Mouse (Mus musculus) retina, postnatal 7 days (tissue): Measurements from ENCODE around the gene Olfr777.
"Not testable (repeated sequence)": the region's sequence is repeated elsewhere in the genome, so short reads cannot be mapped to it uniquely, and the experiment has no call there.

Experiments
- DNase-seq: peaks from one replicate; pipeline ENCODE4 v3.0.0-alpha.2; 2012; ENCODE audit warnings: low read depth, low spot score

Olfr777 gene

DNA sequence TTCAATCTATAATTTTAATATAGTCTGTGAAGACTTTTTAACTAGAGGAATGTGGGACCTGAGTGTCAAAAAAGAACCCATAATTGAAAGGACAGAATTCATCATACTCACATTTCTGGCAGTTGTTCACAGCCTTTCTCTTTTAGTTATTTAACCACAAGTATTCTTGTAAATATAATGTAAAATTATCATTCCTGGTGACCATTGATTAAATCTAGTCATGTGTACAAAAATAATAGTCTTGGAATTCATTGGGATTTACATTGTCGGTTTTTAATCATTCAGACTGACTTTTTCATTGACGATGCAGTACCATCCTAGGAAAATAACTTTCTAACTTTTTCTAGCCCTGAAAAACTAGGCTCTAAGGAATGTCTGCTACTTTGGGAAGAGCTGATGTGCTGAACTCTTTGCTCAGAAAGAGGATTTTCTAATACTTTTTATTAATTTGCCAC lies at the start of gene Olfr777:
Olfr777 (minus strand) TSS at position 405 of the 455 bp plus-strand sequence.
- DNase-seq = no peak

DNA sequence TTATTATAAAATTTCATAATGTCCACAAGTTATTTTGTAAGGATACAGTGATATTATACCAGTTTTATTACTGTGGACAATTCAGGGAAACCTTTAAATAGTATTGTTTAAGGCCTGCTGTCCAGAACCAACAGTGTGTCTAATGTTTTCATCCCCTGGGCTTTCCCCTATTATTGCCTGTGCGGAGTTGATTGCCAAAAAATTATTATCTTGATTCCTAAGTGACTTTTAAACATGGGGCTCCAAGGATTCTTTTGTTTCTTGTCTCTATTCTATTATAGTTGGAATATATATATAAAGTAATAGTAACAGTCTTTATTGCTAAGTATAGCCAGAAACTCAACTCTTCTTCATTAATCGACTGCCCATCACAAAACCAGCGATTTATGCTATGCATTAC lies 46.5 kb upstream of the Olfr777 start, which contains the start of gene Olfr780:
Olfr780 (plus strand) TSS at position 301 of the 400 bp plus-strand sequence.
- no peak for DNase-seq

DNA sequence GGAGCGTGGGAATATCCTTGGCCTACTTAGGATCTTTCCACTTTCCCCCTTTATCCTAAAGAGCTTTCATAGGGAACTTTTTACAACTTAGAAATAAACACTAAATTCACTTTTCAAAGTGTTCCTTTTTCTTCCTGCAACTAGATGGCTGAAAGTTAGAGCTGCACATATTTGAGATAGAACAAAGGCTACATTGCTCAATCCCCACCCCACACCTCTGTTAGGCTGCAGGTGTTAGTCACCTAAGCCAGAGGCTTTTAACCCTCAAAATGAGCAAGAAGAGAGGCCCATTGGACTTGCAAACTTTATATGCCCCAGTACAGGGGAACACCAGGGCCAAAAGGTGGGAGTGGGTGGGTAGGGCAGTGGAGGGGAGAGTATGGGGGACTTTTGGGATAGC lies 42.2 kb upstream of the Olfr777 start:
- not testable (repeated sequence) for DNase-seq

DNA sequence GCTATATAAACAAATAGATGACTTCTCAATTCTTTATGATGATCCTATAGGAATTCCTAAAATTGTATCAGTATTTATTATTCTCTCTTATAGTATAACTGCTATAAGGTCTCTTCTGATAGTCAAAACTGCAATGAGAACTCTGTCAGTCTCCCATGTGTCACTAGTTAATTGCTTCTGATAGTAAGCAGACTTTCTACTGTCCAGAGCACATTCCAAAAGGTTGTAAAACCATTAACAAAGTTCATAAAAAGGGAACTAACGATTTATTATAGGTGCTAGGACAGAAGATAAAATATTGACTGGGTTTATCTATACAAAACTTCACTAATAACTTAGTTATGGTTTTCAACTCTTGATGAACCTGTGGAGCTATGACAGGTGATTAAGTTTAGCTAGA lies 41.7 kb upstream of the Olfr777 start:
- not testable (repeated sequence) for DNase-seq

DNA sequence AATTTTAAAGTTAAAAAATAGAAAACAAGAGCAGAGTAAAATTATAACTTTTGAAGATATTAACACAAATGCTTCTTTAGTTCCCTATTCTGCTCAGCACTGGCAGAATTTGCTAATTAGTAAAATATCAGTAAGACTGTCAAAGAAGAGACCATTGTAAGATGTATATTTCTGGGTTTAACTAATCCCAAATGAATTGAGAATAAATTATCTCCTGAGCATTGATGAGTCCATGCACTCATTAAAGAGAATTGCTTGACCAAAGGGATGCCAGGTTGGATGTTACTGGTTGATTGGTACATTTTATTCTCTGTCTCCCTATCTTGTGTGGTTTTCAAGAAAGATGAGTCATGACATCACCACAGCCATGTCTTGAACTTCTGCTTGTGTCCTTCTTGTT lies 12.5 kb downstream of the Olfr777 start, which contains the start of gene Olfr776:
Olfr776 (plus strand) TSS at position 301 of the 400 bp plus-strand sequence.
- no peak for DNase-seq

DNA sequence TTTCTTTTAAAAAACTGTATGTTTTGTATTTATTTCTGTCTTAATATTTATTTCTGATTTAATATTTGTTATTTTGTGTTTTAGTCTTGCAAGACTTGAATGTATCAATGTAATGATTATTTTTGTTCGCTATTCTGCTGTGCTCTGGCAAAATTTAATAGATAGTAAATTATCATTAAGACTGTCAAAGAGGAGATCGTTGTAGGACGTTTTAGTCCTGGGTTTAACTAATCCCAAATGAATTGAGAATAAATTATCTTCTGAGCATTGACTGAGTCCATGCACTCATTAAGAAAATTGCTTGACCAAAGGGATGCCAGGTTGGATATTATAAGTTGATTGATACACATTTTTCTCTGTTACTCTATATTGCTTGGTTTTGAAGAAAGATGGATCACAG lies 23.2 kb downstream of the Olfr777 start, which contains the start of gene Olfr775:
Olfr775 (plus strand) TSS at position 301 of the 400 bp plus-strand sequence.
- DNase-seq = no peak

DNA sequence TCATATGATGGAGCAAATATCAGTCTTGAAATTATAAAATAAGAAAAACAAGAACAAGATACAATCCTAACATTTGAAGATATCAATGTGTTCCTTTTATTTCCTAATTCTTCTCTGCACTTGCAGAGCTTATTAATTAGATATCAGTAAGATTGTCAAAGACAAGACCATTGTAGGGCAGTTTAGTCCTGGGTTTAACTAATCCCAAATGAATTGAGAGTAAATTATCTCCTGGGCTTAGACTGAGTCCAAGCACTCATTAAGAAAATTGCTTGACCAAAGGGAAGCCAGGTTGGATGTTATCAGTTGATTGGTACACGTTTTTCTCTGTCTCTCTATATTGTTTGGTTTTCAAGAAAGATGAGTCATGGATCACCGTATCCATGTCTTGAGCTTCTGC lies 35.4 kb downstream of the Olfr777 start, which contains the start of gene Olfr774:
Olfr774 (plus strand) TSS at position 301 of the 400 bp plus-strand sequence.
- no peak for DNase-seq

DNA sequence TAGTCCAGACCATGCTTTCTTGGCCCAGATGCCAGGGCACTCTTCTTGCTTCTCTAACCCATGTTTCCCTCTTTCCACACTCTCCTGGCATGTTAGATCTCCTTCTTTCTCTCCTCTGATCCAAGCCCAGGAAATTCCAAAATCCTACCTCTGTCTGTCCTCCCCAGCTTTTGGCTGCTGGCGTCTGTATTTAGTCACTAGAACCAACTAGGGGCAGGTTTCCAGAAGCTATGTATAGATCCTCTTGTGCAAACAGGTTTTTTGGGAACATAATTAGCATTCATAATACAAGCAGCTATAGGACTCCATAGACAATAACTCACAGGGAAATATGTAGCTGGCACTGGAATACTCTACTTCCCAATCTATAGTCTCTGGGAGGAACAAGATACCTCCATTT lies 40.5 kb downstream of the Olfr777 start:
- DNase-seq = no peak
